Mouse (Mus musculus): ENCODE measurements around the gene Blmh.

The Blmh gene

GRCm38 (mm10) chr11:77002361-77002760 lies 77.8 kb downstream of the Blmh start:
- DNase-seq = no peak

DNA sequence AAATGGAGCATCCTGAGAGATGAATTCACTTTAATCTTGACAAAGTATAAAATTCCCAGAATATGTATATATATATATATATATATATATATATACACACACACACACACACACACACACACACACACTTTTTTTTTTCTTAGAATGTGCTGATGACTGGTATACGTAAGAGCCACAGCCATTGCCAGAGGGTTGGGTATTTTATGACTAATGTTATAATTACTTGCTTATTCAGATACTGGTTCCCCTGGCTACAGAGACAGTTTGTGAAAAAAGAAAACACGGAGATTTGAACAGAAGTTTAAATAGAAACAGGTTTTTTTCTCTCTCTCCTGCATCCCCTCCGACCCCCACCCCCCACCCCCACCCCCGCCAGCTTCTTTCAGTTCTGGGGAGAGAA lies 81.3 kb downstream of the Blmh start:
- no peak for DNase-seq

DNA sequence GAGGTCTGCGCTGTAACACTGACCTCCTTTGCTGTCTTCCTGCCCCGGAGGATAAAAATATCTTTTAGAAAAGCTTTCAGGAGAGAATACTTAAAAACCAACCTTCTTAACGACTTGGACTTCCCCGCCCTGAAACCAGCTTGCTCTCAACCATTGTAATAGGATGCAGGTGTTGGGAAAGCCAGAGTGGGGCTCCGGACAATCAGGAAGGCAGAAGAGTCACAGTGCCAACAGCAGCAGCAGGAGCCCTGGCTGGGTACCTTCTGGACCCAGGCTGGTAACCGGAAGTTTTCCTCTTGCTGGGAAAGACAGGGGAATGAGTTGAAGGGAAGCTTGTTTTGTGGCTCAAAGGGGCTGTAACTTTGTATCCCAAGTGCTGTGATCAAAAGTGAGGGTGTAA lies 82.0 kb downstream of the Blmh start:
- DNase-seq = no peak

DNA sequence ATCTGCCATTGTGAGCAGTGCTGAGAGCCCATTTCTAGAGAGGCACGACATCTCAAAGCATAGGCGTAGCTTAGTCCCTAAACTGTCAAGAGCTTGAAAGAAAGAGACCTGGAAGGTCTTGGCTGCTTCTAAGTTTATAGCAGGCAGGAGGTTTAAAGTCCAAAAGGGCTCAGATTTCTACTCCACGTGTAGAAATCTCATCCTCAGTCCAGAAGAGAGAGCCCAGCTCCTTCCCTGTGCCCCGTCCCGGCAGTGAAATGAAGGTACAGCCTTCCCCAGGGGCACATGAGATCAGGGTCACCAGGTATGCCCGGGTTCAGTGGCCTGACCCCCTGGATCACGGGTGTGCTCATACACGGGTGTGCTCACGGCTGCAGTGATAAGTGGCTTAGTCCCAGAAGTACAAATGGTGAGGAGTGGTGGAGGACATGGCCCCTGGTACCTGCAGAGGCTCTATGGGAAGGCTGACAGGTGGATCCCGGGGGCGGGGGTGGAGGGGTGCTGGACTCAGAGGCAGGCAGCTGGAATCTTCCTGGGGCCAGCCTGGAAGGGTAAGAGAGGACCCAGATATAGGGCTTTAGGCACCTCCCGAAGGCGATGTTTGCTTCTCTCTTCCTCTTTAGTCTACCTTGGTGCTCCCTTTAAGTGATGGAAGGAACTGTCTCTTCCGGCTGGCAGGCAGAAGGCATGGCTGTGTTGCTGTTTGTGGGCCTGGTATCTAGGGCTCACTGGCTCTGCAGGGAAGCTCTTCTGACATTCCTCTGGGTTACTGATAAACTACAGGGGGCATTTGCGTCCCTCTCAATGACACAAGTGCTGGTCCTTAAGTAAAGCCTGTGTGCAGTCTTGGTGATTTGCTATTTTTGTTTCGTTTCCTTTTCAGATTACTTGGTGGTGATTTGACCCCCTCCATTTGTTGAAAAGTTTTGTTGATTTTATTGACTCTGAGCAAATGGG lies 84.7 kb downstream of the Blmh start:
- DNase-seq = peak; percentile 21 to 57

DNA sequence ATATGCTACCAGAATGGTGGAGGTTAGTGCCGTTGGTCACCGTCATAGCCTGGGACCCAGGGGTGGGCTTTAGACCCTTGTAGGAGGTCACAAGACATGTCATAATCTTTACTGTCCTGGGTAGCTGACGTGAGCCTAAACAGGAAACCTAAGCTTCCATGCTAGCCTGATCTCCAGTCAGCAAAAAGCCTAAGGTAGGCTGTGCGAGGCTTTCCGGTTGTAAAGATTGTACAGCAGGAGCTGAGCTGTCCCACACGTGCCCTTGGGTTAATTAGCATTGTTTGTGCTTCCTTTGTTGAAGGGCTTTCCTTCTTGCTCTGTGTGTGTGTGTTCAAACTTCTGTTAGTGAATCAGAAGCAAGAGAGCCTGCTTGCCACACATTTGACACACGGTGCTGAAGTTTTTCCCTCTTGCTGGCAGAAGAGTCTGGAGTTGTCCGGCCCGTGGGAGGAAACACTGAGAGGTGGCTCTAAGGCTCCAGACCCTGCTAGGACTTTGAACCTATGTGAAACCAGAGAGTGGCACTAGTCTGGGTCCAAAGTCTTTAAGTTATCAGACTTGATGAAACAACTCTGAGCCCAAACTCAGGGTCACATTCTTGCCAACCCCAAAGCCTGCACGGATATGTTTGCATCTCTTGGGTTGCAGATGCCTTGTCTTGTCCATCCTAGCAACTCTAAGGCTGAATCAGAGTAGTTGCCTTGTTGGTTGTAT lies 86.3 kb downstream of the Blmh start:
- DNase-seq = no peak

GRCm38 (mm10) chr11:77018046-77018445 lies 93.4 kb downstream of the Blmh start:
- DNase-seq = no peak

GRCm38 (mm10) chr11:77019539-77019938 lies 94.9 kb downstream of the Blmh start:
- DNase-seq = no peak

DNA sequence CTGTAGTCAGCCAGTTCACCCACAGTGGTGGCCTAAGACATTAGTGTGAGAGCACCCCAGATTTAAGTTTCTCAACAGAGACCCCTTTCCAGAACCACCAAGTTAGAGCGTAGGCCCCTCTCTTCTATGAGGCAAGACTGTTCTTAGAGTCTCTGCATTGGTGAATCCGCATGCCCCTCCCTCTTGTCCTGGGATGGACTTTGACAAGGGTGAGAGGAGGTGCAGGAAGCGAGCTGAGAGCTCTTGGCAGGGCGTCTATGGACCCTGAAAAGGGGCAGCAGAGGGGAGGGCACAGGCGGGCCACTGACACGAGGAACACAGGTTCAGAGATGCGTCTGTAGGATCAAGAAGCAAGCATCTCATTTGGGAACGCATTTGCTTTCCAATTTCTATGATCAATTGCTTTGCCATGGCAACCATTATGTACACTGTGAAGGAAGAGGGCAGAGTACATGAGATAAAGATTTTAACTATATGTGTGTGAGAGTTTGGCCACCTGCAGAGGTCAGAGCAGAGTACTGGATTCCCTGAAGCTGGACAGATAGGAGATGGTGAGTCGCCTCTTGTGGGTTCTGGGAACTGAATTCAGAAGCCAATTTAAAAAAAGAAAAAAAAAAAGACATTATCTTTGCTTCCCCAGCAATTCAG lies 97.3 kb downstream of the Blmh start:
- DNase-seq = peak in 1 of 2 experiments; percentile 71

DNA sequence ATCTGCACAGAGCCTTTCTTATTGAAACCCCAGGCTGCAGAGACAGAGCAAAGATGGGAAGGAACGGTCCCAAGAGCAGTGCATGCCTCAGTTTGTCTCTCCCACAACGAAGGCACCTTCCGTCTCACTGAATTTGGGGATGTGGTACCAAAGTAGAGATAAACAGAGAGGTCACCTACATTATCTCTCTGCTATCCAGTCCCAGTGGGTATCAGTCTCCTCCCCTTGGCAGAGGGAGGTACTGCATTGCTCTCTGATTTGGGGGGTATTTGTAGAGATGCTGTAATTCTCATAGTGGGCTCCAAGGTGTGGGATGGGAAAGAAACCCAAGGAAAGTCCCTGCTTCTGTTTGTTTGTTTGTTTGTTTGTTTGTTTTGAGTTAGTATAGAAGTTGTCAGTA lies 102.0 kb downstream of the Blmh start:
- DNase-seq = no peak

DNA sequence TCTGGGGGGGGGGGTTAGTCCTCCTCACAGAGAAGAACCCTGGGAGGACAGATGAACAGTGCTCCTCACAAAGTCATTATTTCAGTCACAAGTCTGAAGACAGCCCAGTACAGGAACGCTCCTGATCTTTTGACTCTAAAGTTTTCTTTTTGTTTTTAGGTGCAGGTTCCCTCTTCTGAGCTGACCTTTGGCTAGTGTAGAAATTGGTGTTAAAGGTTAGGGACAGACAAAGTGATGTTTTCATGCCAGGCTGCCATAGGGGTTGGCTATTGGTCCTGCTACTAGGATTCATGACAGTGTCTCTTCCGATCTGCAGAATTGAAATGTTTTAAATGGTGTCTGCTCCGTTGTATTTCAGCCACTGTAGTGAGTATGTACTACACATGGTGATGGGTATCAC lies 103.5 kb downstream of the Blmh start:
- DNase-seq = no peak

GRCm38 (mm10) chr11:77031151-77031934 lies 106.7 kb downstream of the Blmh start:
- DNase-seq = no peak

Data from kidney, postnatal 25 days (tissue).